Mouse (Mus musculus) MEL (cell line): ENCODE results near the gene Ak1. TPM values are rescaled to one million over a fixed set of nuclear protein-coding genes. Genes with fewer than 3 reads are reported as not detected.

Experiments
- DNase-seq: peaks from one replicate; pipeline ENCODE4 v3.0.0; 2011; ENCODE audit warnings: low read depth, low spot score
- H3K27ac ChIP-seq: 2 replicates; pipeline ENCODE4 v1.5.1; 2012; ENCODE audit warnings: low read depth, mild to moderate bottlenecking, control low read depth, low read length, moderate library complexity; ENCODE audit not compliant: control insufficient read depth
- H3K27me3 ChIP-seq, 2 experiments: fragments of 150-350 bp in 1 of 2; sonication (generic) in 1 of 2; 2 replicates each; pipeline ENCODE4 v1.6.1; 2012; ENCODE audit warnings: low read length in 2 of 2, mild to moderate bottlenecking in 2 of 2, improper control_type of control experiment in 1 of 2, moderate library complexity in 1 of 2; ENCODE audit not compliant: insufficient read depth in 2 of 2, control insufficient read depth in 1 of 2
- H3K36me3 ChIP-seq, 2 experiments: 2 replicates each; pipeline ENCODE4 v1.6.1; 2012 to 2014; ENCODE audit warnings: low read length in 2 of 2, improper control_type of control experiment in 1 of 2, inconsistent platforms in 1 of 2, mild to moderate bottlenecking in 1 of 2; ENCODE audit not compliant: insufficient read depth in 2 of 2, control insufficient read depth in 1 of 2
- H3K4me1 ChIP-seq, 2 experiments: fragments of 150-350 bp in 1 of 2; sonication (generic) in 1 of 2; 2 replicates each; pipeline ENCODE4 v1.6.1; 2012; ENCODE audit warnings: low read length in 2 of 2, improper control_type of control experiment in 1 of 2, mild to moderate bottlenecking in 1 of 2; ENCODE audit not compliant: insufficient read depth in 2 of 2, control insufficient read depth in 1 of 2
- H3K4me3 ChIP-seq, 2 experiments: fragments of 150-350 bp in 1 of 2; sonication (generic) in 1 of 2; 2 replicates each; pipeline ENCODE4 v1.5.1; 2012; ENCODE audit warnings: low read depth in 2 of 2, low read length in 2 of 2, mild to moderate bottlenecking in 2 of 2, moderate library complexity in 2 of 2, control low read depth in 1 of 2, improper control_type of control experiment in 1 of 2; ENCODE audit not compliant: control insufficient read depth in 1 of 2, insufficient read depth in 1 of 2
- H3K79me2 ChIP-seq: 2 replicates; pipeline ENCODE4 v1.6.1; 2012; ENCODE audit warnings: mild to moderate bottlenecking, low read length, moderate library complexity; ENCODE audit not compliant: control insufficient read depth, poor library complexity, insufficient read depth
- H3K9ac ChIP-seq: 2 replicates; pipeline ENCODE4 v1.6.1; 2012; ENCODE audit warnings: low read depth, mild to moderate bottlenecking, control low read depth, low read length, moderate library complexity; ENCODE audit not compliant: control insufficient read depth, poor library complexity, severe bottlenecking
- H3K9me3 ChIP-seq: fragments of 150-350 bp; sonication (generic); replicated peaks from 2 replicates; pipeline ENCODE4 v1.6.1; 2012; ENCODE audit warnings: mild to moderate bottlenecking, low read length, improper control_type of control experiment, moderate library complexity; ENCODE audit not compliant: insufficient read depth
- BHLHE40 ChIP-seq: IDR thresholded peaks from 2 replicates; pipeline ENCODE4 v1.6.1; 2012; ENCODE audit warnings: low read depth, mild to moderate bottlenecking, inconsistent platforms, low read length, improper control_type of control experiment, borderline replicate concordance
- ETS1 ChIP-seq: IDR thresholded peaks from 2 replicates; pipeline ENCODE4 v1.6.1; 2012; ENCODE audit warnings: low read depth, mild to moderate bottlenecking, inconsistent platforms, low read length, improper control_type of control experiment, moderate library complexity
- HCFC1 ChIP-seq: IDR thresholded peaks from 2 replicates; pipeline ENCODE4 v1.6.1; 2012; ENCODE audit warnings: low read depth, mild to moderate bottlenecking, inconsistent platforms, low read length, improper control_type of control experiment, moderate library complexity
- KAT2A ChIP-seq: conservative IDR thresholded peaks from 2 replicates; pipeline ENCODE4 v1.6.1; 2012; ENCODE audit warnings: low read depth, low read length, improper control_type of control experiment, inconsistent platforms
- MAX ChIP-seq: IDR thresholded peaks from 2 replicates; pipeline ENCODE4 v1.6.1; 2011; ENCODE audit warnings: low read length, improper control_type of control experiment
- MEF2A ChIP-seq: IDR thresholded peaks from 2 replicates; pipeline ENCODE4 v1.6.1; 2014; ENCODE audit warnings: low read depth, mild to moderate bottlenecking, inconsistent platforms, low read length, improper control_type of control experiment; ENCODE audit not compliant: poor library complexity, insufficient replicate concordance, severe bottlenecking; ENCODE audit errors: extremely low read depth
- MXI1 ChIP-seq: IDR thresholded peaks from 2 replicates; pipeline ENCODE4 v1.6.1; 2011; ENCODE audit warnings: mild to moderate bottlenecking, low read depth, low read length, improper control_type of control experiment
- MYC ChIP-seq: IDR thresholded peaks from 2 replicates; pipeline ENCODE4 v1.6.1; 2011; ENCODE audit warnings: low read depth, mild to moderate bottlenecking, low read length, improper control_type of control experiment, moderate library complexity
- NRF1 ChIP-seq: IDR thresholded peaks from 2 replicates; pipeline ENCODE4 v1.6.1; 2014; ENCODE audit warnings: low read depth, mild to moderate bottlenecking, inconsistent platforms, low read length, improper control_type of control experiment, moderate library complexity; ENCODE audit not compliant: poor library complexity, insufficient read depth, severe bottlenecking
- POLR2A ChIP-seq, 2 experiments: IDR thresholded peaks; 2 replicates each; pipeline ENCODE4 v1.6.1; 2011 to 2012; ENCODE audit warnings: low read length in 2 of 2, mild to moderate bottlenecking in 2 of 2, control low read depth in 1 of 2, improper control_type of control experiment in 1 of 2, low read depth in 1 of 2, moderate library complexity in 1 of 2; ENCODE audit not compliant: control insufficient read depth in 1 of 2, insufficient read depth in 1 of 2, poor library complexity in 1 of 2
- POLR2AphosphoS5 ChIP-seq: IDR thresholded peaks from 2 replicates; pipeline ENCODE4 v1.6.1; 2012; ENCODE audit warnings: low read depth, borderline replicate concordance, mild to moderate bottlenecking, inconsistent platforms, low read length, moderate library complexity, mixed read lengths
- RCOR1 ChIP-seq: IDR thresholded peaks from 2 replicates; pipeline ENCODE4 v1.6.1; 2012; ENCODE audit warnings: low read depth, mild to moderate bottlenecking, inconsistent platforms, low read length, improper control_type of control experiment
- SIN3A ChIP-seq: IDR thresholded peaks from 2 replicates; pipeline ENCODE4 v1.6.1; 2012; ENCODE audit warnings: low read length, improper control_type of control experiment, inconsistent platforms
- TAL1 ChIP-seq: IDR thresholded peaks from 2 replicates; pipeline ENCODE4 v1.6.1; 2012; ENCODE audit warnings: mild to moderate bottlenecking, inconsistent platforms, low read length, moderate library complexity, mixed read lengths
- polyA plus RNA-seq, 2 experiments: library from polyadenylated mRNA; stranded (reverse) in 1 of 2; unstranded in 1 of 2; fragments of >175 nt in 1 of 2; fragments of >200 nt in 1 of 2; gene quantifications; 2 replicates each; pipeline versions ENCODE4 v1.2.1 to v1.2.4; 2012; ENCODE audit warnings: low replicate concordance in 2 of 2, low read depth in 1 of 2; ENCODE audit not compliant: insufficient read length in 2 of 2, insufficient read depth in 1 of 2, missing spikeins in 1 of 2
- total RNA-seq: library from RNA; depleted of rRNA; stranded (reverse); fragments of 300-350 nt; gene quantifications from 2 replicates; pipeline ENCODE4 v1.2.3, GENCODE M21; 2012

Ak1 gene
- total and polyA plus RNA-seq, 3 experiments: 0.12 to 0.13 TPM; not detected in 1

GRCm38 (mm10) chr2:32587731-32588321, 33.7 kb upstream of the Ak1 start:
- peak; percentile 84 for DNase-seq
- Histone ChIP-seq H3K9me3 (no peaks in the 10 kb centered on the region), H3K79me2 (peaks cover 32% of the 10 kb centered on the region), H3K27ac (peak overlapping the region; percentile 61), H3K9ac (peak overlapping the region; percentile 94), H3K4me3 (peak overlapping the region; percentile 91 to 98), H3K36me3 (peaks cover 0 to 15% of the 10 kb centered on the region in 2 experiments; a peak in 3 of 4 replicates), H3K27me3 (no peaks in the 10 kb centered on the region), H3K4me1 (peaks cover 5 to 22% of the 10 kb centered on the region in 2 experiments; a peak in 3 of 4 replicates)
- TF ChIP-seq MAX (peak; percentile 93), NRF1 (0 out of 2 replicates have a peak, but pooled peaks have one; percentile 42), RCOR1 (no peak), MXI1 (peak; percentile 95), MYC (peak; percentile 98), POLR2AphosphoS5 (no peak; the same call in 1 of the 2 replicates), SIN3A (0 out of 2 replicates have a peak, but pooled peaks have one; percentile 69), HCFC1 (peak; percentile 45; the same call in 1 of the 2 replicates), ETS1 (peak; percentile 18; the same call in 1 of the 2 replicates)

GRCm38 (mm10) chr2:32589213-32589795, 32.3 kb upstream of the Ak1 start:
- Histone ChIP-seq H3K36me3 (peaks cover 0 to 12% of the 10 kb centered on the region in 2 experiments; a peak in 3 of 4 replicates), H3K9me3 (no peaks in the 10 kb centered on the region)
- TF ChIP-seq MEF2A (no peak), MXI1 (no peak), POLR2A (IDR thresholded peaks at IDR 0.05; ENCODE audit: control insufficient read depth in 1 of 2, insufficient read depth in 1 of 2, low read depth in 1 of 2, low read length in 2 of 2, poor library complexity in 1 of 2) (no peak), BHLHE40 (no peak), KAT2A (no peak), TAL1 (no peak)
- TF ChIP-seq, all 39 proteins: peak for 0
- H3K4me1 ChIP-seq: peaks cover 5 to 18% of the 10 kb centered on the region in 2 experiments; a peak in 3 of 4 replicates
- H3K27me3 ChIP-seq: no peaks in the 10 kb centered on the region
- DNase-seq: no peak
- H3K27ac ChIP-seq: no peak overlapping the region
- peak overlapping the region; percentile 21; the same call in 1 of the 2 replicates for H3K9ac ChIP-seq
- peak overlapping the region; percentile 10 to 91; a peak in 3 of 4 replicates for H3K4me3 ChIP-seq
- peaks cover 32% of the 10 kb centered on the region for H3K79me2 ChIP-seq
